ENCODE assay signal across 8 mouse cellular contexts in the genomic region with DNA sequence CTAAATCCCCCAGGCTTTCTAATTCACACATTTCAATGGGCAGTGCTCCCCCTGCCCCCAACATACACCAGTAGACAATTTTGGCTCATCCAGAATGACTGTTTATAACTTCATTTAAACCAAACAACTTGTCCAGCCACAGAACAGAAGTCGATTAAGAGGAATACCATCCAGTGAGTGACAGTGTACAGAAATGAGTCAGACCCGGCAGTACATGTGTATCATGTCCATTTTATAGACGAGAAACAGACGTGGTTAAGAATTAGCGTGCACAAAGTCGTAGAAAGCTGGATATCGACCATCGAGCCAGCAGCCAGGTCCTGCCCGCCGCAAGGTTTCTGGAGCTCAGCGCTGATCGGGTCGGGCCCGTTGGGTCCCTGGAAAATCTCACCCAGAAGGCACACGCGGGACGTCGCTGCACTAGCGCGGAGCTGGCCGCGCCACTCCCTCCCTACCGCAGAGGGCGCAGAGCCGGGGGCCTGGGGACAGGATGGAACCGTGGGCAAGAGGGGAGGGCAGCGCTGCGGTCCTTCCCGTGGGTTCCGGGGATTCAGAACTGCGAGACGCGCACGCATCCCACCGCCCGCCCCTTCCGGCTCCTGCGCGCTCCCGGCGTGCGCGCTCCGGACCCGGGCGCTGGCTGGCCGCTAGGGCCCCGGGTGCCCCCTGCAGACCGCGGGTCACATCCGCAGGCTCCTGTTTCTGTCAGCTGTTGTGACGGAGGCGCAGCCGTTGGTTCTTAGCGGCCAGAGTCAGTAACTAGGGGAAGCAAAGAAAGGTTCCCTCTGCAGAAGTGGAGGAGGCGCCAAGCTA. TPM values are rescaled to one million over a fixed set of nuclear protein-coding genes. Genes with fewer than 3 reads are reported as not detected.
DNase-seq lines count a peak whose midpoint lies in the region; ATAC-seq and TF ChIP-seq lines count a peak whose summit lies in the region.

Gene Cyren (minus strand): TSS at position 552 of the 813 bp plus-strand sequence.

- H3K4me2 ChIP-seq in lung, postnatal 0 days (replicated peaks; ENCODE audit: low read depth, low read length): peak within 1 kb of the TSS; percentile 68

- H3K4me1 ChIP-seq in hindbrain, embryonic 10.5 days (replicated peaks): peaks cover 53% of the 10 kb centered on the region
- H3K4me1 ChIP-seq in lung, postnatal 0 days (ENCODE audit: insufficient read depth, low read depth, low read length): peaks cover 12% of the 10 kb centered on the region; the same call in 1 of the 2 replicates

- TF ChIP-seq CTCF in lung, postnatal 0 days (IDR thresholded peaks at IDR 0.05): peak; percentile 75

- ATAC-seq in frontal cortex, adult (ENCODE audit: low TSS enrichment): peak; percentile 64
- ATAC-seq in lung, postnatal 0 days: peak; percentile 94

- no peak for TF ChIP-seq EP300 in lung, postnatal 0 days (IDR thresholded peaks at IDR 0.05)

- peaks cover 62% of the 10 kb centered on the region for H3K36me3 ChIP-seq in hindbrain, embryonic 10.5 days
- H3K36me3 ChIP-seq in lung, postnatal 0 days (ENCODE audit: insufficient read depth, low read length): peaks cover 3% of the 10 kb centered on the region; the same call in 1 of the 2 replicates

- H3K9me3 ChIP-seq in hindbrain, embryonic 10.5 days: no peaks in the 10 kb centered on the region
- H3K9me3 ChIP-seq in lung, postnatal 0 days (ENCODE audit: low read length): no peaks in the 10 kb centered on the region

- under 1% methylated on average over 56 of the region's 56 CpGs for WGBS in hindbrain, embryonic 10.5 days
- 2% methylated on average over 40 of the region's 56 CpGs for WGBS in lung, postnatal 0 days

- peak within 1 kb of the TSS; percentile 76 for H3K4me3 ChIP-seq in hindbrain, embryonic 10.5 days
- peak within 1 kb of the TSS; percentile 62 for H3K4me3 ChIP-seq in lung, postnatal 0 days (ENCODE audit: low read depth, low read length)

- H3K9ac ChIP-seq in lung, postnatal 0 days (replicated peaks; ENCODE audit: low read depth): peak within 1 kb of the TSS; percentile 73

- no peaks in the 10 kb centered on the region for H3K27me3 ChIP-seq in hindbrain, embryonic 10.5 days (ENCODE audit: insufficient read depth, poor library complexity, severe bottlenecking)
- H3K27me3 ChIP-seq in lung, postnatal 0 days (replicated peaks; ENCODE audit: insufficient read depth, low read length): no peaks in the 10 kb centered on the region

- H3K27ac ChIP-seq in hindbrain, embryonic 10.5 days: peak within 1 kb of the TSS; percentile 95
- H3K27ac ChIP-seq in lung, postnatal 0 days (ENCODE audit: low read length): peak within 1 kb of the TSS; percentile 95

- peak; percentile 79 for DNase-seq in MEL-GATA-1-ER (ENCODE audit: extremely low read depth, low read depth)
- DNase-seq in cerebellum, adult 8-10 months: peak; percentile 87
- DNase-seq in hindbrain, embryonic 10.5 days (ENCODE audit: low spot score): peak; percentile 91
- peak; percentile 92 for DNase-seq in layer of hippocampus, adult 9-11 months
- DNase-seq in lung, postnatal 0 days (ENCODE audit: low spot score): peak; percentile 97
- peak; percentile 91 for DNase-seq in ovary, postnatal 14 days (ENCODE audit: low spot score)
- DNase-seq in thymus, postnatal 14 days: peak; percentile 96

RNA-seq across cellular contexts. Expression of gene Cyren, which starts in this region (rescaled TPM):
- polyA plus RNA-seq in hindbrain, embryonic 10.5 days (2016; fragmentation: Nextera tagmentation; extraction: Ambion mirVana): 17.9 and 18.4 TPM in 2 replicates
- 12.6 and 13.8 TPM in 2 replicates for polyA plus RNA-seq in lung, postnatal 0 days (2015; fragmentation: Nextera tagmentation; extraction: Ambion mirVana)

Comparison
In these comparisons a context has a peak if more than half of its experiments do, and no peak if none do; other contexts are left out.
1. Peak in every context shown above with its lines: DNase-seq, ATAC-seq, H3K4me3 ChIP-seq and H3K27ac ChIP-seq.